Mouse (Mus musculus) neural tube, embryonic 15.5 days (tissue): ENCODE data around the gene 1700025G04Rik. TPM values are rescaled to one million over a fixed set of nuclear protein-coding genes. Genes with fewer than 3 reads are reported as not detected.

ENCODE experiments used
- ATAC-seq: fragments of 200-750 bp; cut with Nextera tagmentation; 2 replicates; pipeline ENCODE4 v1.8.0; 2017; ENCODE audit warnings: mild to moderate bottlenecking, moderate TSS enrichment, moderate library complexity; ENCODE audit not compliant: low FRiP score
- H3K27ac ChIP-seq: fragments of 300-500 bp; sonication (generic); replicated peaks from 2 replicates; pipeline ENCODE4 v1.5.1; 2015; ENCODE audit warnings: mild to moderate bottlenecking, inconsistent platforms
- H3K27me3 ChIP-seq: fragments of 300-500 bp; sonication (generic); replicated peaks from 2 replicates; pipeline ENCODE4 v1.6.1; 2015; ENCODE audit warnings: inconsistent platforms
- H3K36me3 ChIP-seq: fragments of 300-500 bp; sonication (generic); 2 replicates; pipeline ENCODE4 v1.6.1; 2015; ENCODE audit warnings: inconsistent platforms
- H3K4me1 ChIP-seq: fragments of 300-500 bp; sonication (generic); 2 replicates; pipeline ENCODE4 v1.6.1; 2015; ENCODE audit warnings: inconsistent platforms
- H3K4me2 ChIP-seq: fragments of 300-500 bp; sonication (generic); 2 replicates; pipeline ENCODE4 v1.6.1; 2015; ENCODE audit warnings: inconsistent platforms, mild to moderate bottlenecking, moderate library complexity
- H3K4me3 ChIP-seq: fragments of 300-500 bp; sonication (generic); replicated peaks from 2 replicates; pipeline ENCODE4 v1.5.1; 2015; ENCODE audit warnings: mild to moderate bottlenecking, inconsistent platforms
- H3K9ac ChIP-seq: fragments of 300-500 bp; sonication (generic); replicated peaks from 2 replicates; pipeline ENCODE4 v1.6.1; 2015; ENCODE audit warnings: mild to moderate bottlenecking, inconsistent platforms
- H3K9me3 ChIP-seq: fragments of 300-500 bp; sonication (generic); replicated peaks from 2 replicates; pipeline ENCODE4 v1.6.1; 2016; ENCODE audit warnings: inconsistent platforms
- WGBS: fragments of 180-500 bp; shearing (Covaris S2); methylation state at CpG from one replicate; pipeline ENCODE4 v1.1.7; 2015; ENCODE audit warnings: mixed read lengths; 5-methylcytosine and 5-hydroxymethylcytosine counted together
- polyA plus RNA-seq: library from polyadenylated mRNA; unstranded; fragments of >200 nt; fragmentation: Nextera tagmentation; extraction: Ambion mirVana; gene quantifications from 2 replicates; pipeline ENCODE4 v1.2.1, GENCODE M21; 2015

1700025G04Rik gene
- polyA plus RNA-seq, 1 experiment from 2014 or later, result 35.7 TPM

- H3K9me3 ChIP-seq, result no peaks in the 10 kb centered on the region
- no peak for ATAC-seq
- H3K4me2 ChIP-seq, result no peak overlapping the region
- no peak overlapping the region for H3K9ac ChIP-seq
- no peaks in the 10 kb centered on the region for H3K36me3 ChIP-seq
- H3K27ac ChIP-seq, result no peak overlapping the region
- no peaks in the 10 kb centered on the region for H3K27me3 ChIP-seq
- H3K4me1 ChIP-seq, result peaks cover 23% of the 10 kb centered on the region
- no peak overlapping the region for H3K4me3 ChIP-seq
- 24% methylated on average over 7 of the region's 7 CpGs for WGBS
Observed at GRCm38 (mm10) chr1:151957669-151958068, 132.3 kb downstream of the 1700025G04Rik start.

GRCm38 (mm10) chr1:151955866-151956265, 134.1 kb downstream of the 1700025G04Rik start:
- no peak for ATAC-seq
- Histone ChIP-seq H3K4me3 (no peak overlapping the region), H3K4me1 (peaks cover 23% of the 10 kb centered on the region), H3K36me3 (no peaks in the 10 kb centered on the region), H3K4me2 (no peak overlapping the region), H3K27ac (no peak overlapping the region), H3K27me3 (no peaks in the 10 kb centered on the region), H3K9ac (no peak overlapping the region), H3K9me3 (no peaks in the 10 kb centered on the region)
- 71% methylated on average over 5 of the region's 5 CpGs for WGBS

- H3K9ac ChIP-seq, result no peak overlapping the region
- 25% methylated on average over 7 of the region's 7 CpGs for WGBS
- H3K9me3 ChIP-seq, result no peaks in the 10 kb centered on the region
- no peaks in the 10 kb centered on the region for H3K36me3 ChIP-seq
- no peak overlapping the region for H3K4me3 ChIP-seq
- H3K4me2 ChIP-seq, result no peak overlapping the region
- peak; percentile 39; the same call in 1 of the 2 replicates for ATAC-seq
- peaks cover 26% of the 10 kb centered on the region for H3K4me1 ChIP-seq
- 0 out of 2 replicates have a peak overlapping the region, but pooled peaks have one; percentile 24 for H3K27ac ChIP-seq
- H3K27me3 ChIP-seq, result no peaks in the 10 kb centered on the region
Observed at GRCm38 (mm10) chr1:151953563-151953962, 136.4 kb downstream of the 1700025G04Rik start.

GRCm38 (mm10) chr1:151948065-151948464, 141.9 kb downstream of the 1700025G04Rik start:
- WGBS, result 73% methylated on average over 3 of the region's 3 CpGs
- no peak overlapping the region for H3K27ac ChIP-seq
- H3K27me3 ChIP-seq, result no peaks in the 10 kb centered on the region
- no peak overlapping the region for H3K9ac ChIP-seq
- no peak overlapping the region for H3K4me2 ChIP-seq
- no peaks in the 10 kb centered on the region for H3K36me3 ChIP-seq
- no peak overlapping the region for H3K4me3 ChIP-seq
- H3K4me1 ChIP-seq, result peaks cover 45% of the 10 kb centered on the region
- H3K9me3 ChIP-seq, result no peaks in the 10 kb centered on the region
- no peak for ATAC-seq

GRCm38 (mm10) chr1:151947571-151947970, 142.4 kb downstream of the 1700025G04Rik start:
- no peak for ATAC-seq
- no peak overlapping the region for H3K27ac ChIP-seq
- no peak overlapping the region for H3K4me3 ChIP-seq
- 56% methylated on average over 4 of the region's 4 CpGs for WGBS
- H3K4me2 ChIP-seq, result 0 out of 2 replicates have a peak overlapping the region, but pooled peaks have one; percentile 11
- H3K4me1 ChIP-seq, result peaks cover 44% of the 10 kb centered on the region
- no peak overlapping the region for H3K9ac ChIP-seq
- no peaks in the 10 kb centered on the region for H3K27me3 ChIP-seq
- H3K36me3 ChIP-seq, result no peaks in the 10 kb centered on the region
- H3K9me3 ChIP-seq, result no peaks in the 10 kb centered on the region

- 18% methylated on average over 10 of the region's 10 CpGs for WGBS
- no peaks in the 10 kb centered on the region for H3K36me3 ChIP-seq
- H3K9ac ChIP-seq, result no peak overlapping the region
Observed at GRCm38 (mm10) chr1:151944457-151945223, 145.3 kb downstream of the 1700025G04Rik start.

GRCm38 (mm10) chr1:151943681-151944237, 146.2 kb downstream of the 1700025G04Rik start:
- Histone ChIP-seq H3K4me1 (peaks cover 47% of the 10 kb centered on the region), H3K9ac (no peak overlapping the region)
- WGBS, result 21% methylated on average over 8 of the region's 8 CpGs

More at GRCm38 (mm10) chr1:151944457-151945223, 145.3 kb downstream of the 1700025G04Rik start:
- peaks cover 47% of the 10 kb centered on the region for H3K4me1 ChIP-seq
- no peak overlapping the region for H3K4me3 ChIP-seq
- H3K27me3 ChIP-seq, result no peaks in the 10 kb centered on the region
- H3K27ac ChIP-seq, result peak overlapping the region; percentile 54
- H3K9me3 ChIP-seq, result no peaks in the 10 kb centered on the region
- peak; percentile 48; the same call in 1 of the 2 replicates for ATAC-seq
- H3K4me2 ChIP-seq, result no peak overlapping the region

GRCm38 (mm10) chr1:151942972-151943654, 146.8 kb downstream of the 1700025G04Rik start:
- Histone ChIP-seq H3K9ac (no peak overlapping the region), H3K27ac (no peak overlapping the region), H3K4me1 (peaks cover 44% of the 10 kb centered on the region), H3K27me3 (no peaks in the 10 kb centered on the region), H3K9me3 (no peaks in the 10 kb centered on the region), H3K4me3 (no peak overlapping the region), H3K4me2 (no peak overlapping the region), H3K36me3 (no peaks in the 10 kb centered on the region)
- WGBS, result 35% methylated on average over 11 of the region's 11 CpGs
- no peak for ATAC-seq

More at GRCm38 (mm10) chr1:151943681-151944237, 146.2 kb downstream of the 1700025G04Rik start:
- H3K27me3 ChIP-seq, result no peaks in the 10 kb centered on the region
- H3K9me3 ChIP-seq, result no peaks in the 10 kb centered on the region
- H3K27ac ChIP-seq, result peak overlapping the region; percentile 47; the same call in 1 of the 2 replicates
- ATAC-seq, result no peak
- H3K4me2 ChIP-seq, result no peak overlapping the region
- no peak overlapping the region for H3K4me3 ChIP-seq
- no peaks in the 10 kb centered on the region for H3K36me3 ChIP-seq

GRCm38 (mm10) chr1:151939987-151940386, 149.9 kb downstream of the 1700025G04Rik start:
- Histone ChIP-seq H3K27me3 (no peaks in the 10 kb centered on the region), H3K4me1 (peaks cover 29% of the 10 kb centered on the region), H3K27ac (no peak overlapping the region), H3K4me2 (no peak overlapping the region), H3K9ac (no peak overlapping the region), H3K36me3 (no peaks in the 10 kb centered on the region), H3K9me3 (no peaks in the 10 kb centered on the region), H3K4me3 (no peak overlapping the region)
- WGBS, result 65% methylated on average over 8 of the region's 8 CpGs
- no peak for ATAC-seq

GRCm38 (mm10) chr1:151939510-151939909, 150.4 kb downstream of the 1700025G04Rik start:
- no peak overlapping the region for H3K4me3 ChIP-seq
- H3K9ac ChIP-seq, result no peak overlapping the region
- H3K27ac ChIP-seq, result no peak overlapping the region

GRCm38 (mm10) chr1:151933605-151934004, 156.3 kb downstream of the 1700025G04Rik start:
- Histone ChIP-seq H3K4me3 (no peak overlapping the region), H3K4me1 (peaks cover 9% of the 10 kb centered on the region; the same call in 1 of the 2 replicates), H3K27me3 (no peaks in the 10 kb centered on the region), H3K9ac (no peak overlapping the region), H3K9me3 (no peaks in the 10 kb centered on the region), H3K4me2 (no peak overlapping the region), H3K27ac (no peak overlapping the region), H3K36me3 (no peaks in the 10 kb centered on the region)
- ATAC-seq, result no peak
- WGBS, result 84% methylated on average over 6 of the region's 6 CpGs

More at GRCm38 (mm10) chr1:151939510-151939909, 150.4 kb downstream of the 1700025G04Rik start:
- peaks cover 24% of the 10 kb centered on the region for H3K4me1 ChIP-seq
- no peak for ATAC-seq
- H3K27me3 ChIP-seq, result no peaks in the 10 kb centered on the region
- 63% methylated on average over 6 of the region's 6 CpGs for WGBS
- no peak overlapping the region for H3K4me2 ChIP-seq
- no peaks in the 10 kb centered on the region for H3K9me3 ChIP-seq
- no peaks in the 10 kb centered on the region for H3K36me3 ChIP-seq
